Mouse (Mus musculus) cerebellum, adult 2 months (tissue): ENCODE measurements around the gene Wnt5b.

Experiments
- CTCF ChIP-seq: fragments of 200-500 bp; IDR thresholded peaks from 2 replicates; pipeline ENCODE4 v1.5.1; 2011; ENCODE audit warnings: low read depth, mild to moderate bottlenecking, control low read depth, low read length, moderate library complexity, borderline replicate concordance; ENCODE audit not compliant: insufficient read depth
- POLR2A ChIP-seq: fragments of 200-500 bp; IDR thresholded peaks from 2 replicates; pipeline ENCODE4 v1.6.1; 2011; ENCODE audit warnings: low read length, control low read depth, borderline replicate concordance; ENCODE audit not compliant: insufficient read depth

GRCm38 (mm10) chr6:119466161-119466560 is 78.0 kb downstream of the Wnt5b start:
- TF ChIP-seq POLR2A (no peak), CTCF (no peak)
